Mouse (Mus musculus): ENCODE measurements around the gene Arid3a.

DNA sequence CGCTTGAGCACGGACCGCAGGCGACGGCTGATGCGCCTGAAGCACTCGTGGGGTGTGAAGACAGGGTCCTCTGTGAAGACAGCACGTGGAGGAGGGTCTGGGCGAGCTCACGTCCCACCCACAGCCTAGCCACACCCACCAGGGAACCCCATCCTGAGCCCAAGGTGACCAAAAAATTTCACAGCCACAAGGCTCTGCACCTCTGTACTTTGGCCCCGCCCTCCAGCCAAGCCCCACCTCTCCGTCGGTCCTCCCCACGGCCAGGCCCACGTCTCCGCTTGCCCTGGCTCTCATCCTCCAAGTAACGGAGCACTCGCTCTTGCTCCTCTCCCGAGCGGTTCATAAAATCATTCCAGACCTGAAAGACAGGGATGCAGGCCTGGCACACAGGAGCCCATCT is 14.4 kb upstream of the Arid3a start:
- no peak for TF ChIP-seq CTCF (IDR thresholded peaks at IDR 0.05; ENCODE audit: low read depth, low read length)
- no peak for TF ChIP-seq POLR2A (IDR thresholded peaks at IDR 0.05; ENCODE audit: extremely low read depth, insufficient read depth, low read length)

Data from liver, adult 2 months (tissue).